Mouse (Mus musculus) olfactory bulb, adult 2 months (tissue): ENCODE results near the gene Gm3435. TPM values are rescaled to one million over a fixed set of nuclear protein-coding genes. Genes with fewer than 3 reads are reported as not detected.
A peak's percentile ranks its signal among the peaks of the same experiment; 100 is the strongest.
"Not testable (repeated sequence)": the region's sequence is repeated elsewhere in the genome, so short reads cannot be mapped to it uniquely, and the experiment has no call there.

Experiments used
- H3K27ac ChIP-seq: fragments of 200-500 bp; 2 replicates; pipeline ENCODE4 v1.5.1; 2012; ENCODE audit warnings: low read depth, low read length; ENCODE audit not compliant: insufficient read depth
- H3K4me1 ChIP-seq: fragments of 200-500 bp; 2 replicates; pipeline ENCODE4 v1.6.1; 2012; ENCODE audit warnings: low read length; ENCODE audit not compliant: control insufficient read depth, insufficient read depth
- H3K4me3 ChIP-seq: fragments of 200-500 bp; 2 replicates; pipeline ENCODE4 v1.5.1; 2012; ENCODE audit warnings: mild to moderate bottlenecking, low read depth, low read length, moderate library complexity; ENCODE audit not compliant: insufficient read depth
- CTCF ChIP-seq: fragments of 200-500 bp; IDR thresholded peaks from 2 replicates; pipeline ENCODE4 v1.5.1; 2012; ENCODE audit warnings: low read depth, mild to moderate bottlenecking, low read length, moderate library complexity; ENCODE audit not compliant: insufficient read depth
- POLR2A ChIP-seq: fragments of 200-500 bp; IDR thresholded peaks from 2 replicates; pipeline ENCODE4 v1.6.1; 2012; ENCODE audit warnings: mild to moderate bottlenecking, low read depth, low read length, moderate library complexity; ENCODE audit not compliant: insufficient read depth
- WGBS: fragments of 180-500 bp; shearing (Covaris S2); methylation state at CpG from one replicate; pipeline ENCODE4 v1.1.7; 2018; 5-methylcytosine and 5-hydroxymethylcytosine counted together
- polyA plus RNA-seq: library from polyadenylated mRNA; stranded (reverse); fragments of >200 nt; gene quantifications from 2 replicates; pipeline ENCODE4 v1.2.4, GENCODE M21; 2012; ENCODE audit warnings: low replicate concordance; ENCODE audit not compliant: missing spikeins, insufficient read depth, insufficient read length

Gm3435 gene
- polyA plus RNA-seq = not detected in 2 replicates

DNA sequence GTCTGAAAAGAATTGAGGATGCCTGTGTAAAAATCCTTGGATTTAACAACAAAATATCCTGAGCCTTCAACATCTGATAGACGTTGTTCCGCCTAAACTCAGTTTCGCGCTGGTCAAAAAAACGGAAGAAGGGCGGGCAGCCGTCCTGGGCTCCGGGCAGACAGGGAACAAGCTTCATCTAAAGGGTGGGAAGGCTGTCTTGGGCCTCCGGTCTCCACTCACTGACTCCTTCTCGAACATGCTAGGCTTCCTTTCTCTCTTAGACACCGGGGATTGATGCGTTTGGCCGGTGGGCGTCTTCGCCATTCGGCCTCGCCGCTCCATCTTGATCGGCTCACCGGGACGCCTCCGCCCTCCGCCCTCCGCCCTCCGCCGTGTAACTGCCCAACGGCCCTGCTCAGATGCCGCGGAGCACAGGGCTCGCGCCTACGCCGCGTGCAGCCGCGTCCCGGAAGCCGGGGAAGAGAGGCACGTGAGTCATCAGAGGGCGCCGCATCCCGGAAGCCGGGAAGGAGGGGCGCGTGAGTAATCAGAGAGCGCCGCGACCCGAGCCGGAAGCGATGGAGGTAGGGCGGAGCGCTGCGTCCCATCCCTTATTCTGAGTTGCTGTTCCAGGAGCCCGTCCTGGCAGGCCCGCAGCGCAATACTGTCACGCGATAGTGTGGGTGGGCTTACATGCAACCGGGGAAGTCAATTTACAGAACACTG lies at the start of gene Gm3435:
Gene Gm3435, plus strand, starts transcription at position 471 of the 708 bp plus-strand sequence.
- not testable (repeated sequence) for H3K4me1 ChIP-seq, H3K27ac ChIP-seq, H3K4me3 ChIP-seq
- no CpG with 5 or more reads among the region's 60 CpGs for WGBS

DNA sequence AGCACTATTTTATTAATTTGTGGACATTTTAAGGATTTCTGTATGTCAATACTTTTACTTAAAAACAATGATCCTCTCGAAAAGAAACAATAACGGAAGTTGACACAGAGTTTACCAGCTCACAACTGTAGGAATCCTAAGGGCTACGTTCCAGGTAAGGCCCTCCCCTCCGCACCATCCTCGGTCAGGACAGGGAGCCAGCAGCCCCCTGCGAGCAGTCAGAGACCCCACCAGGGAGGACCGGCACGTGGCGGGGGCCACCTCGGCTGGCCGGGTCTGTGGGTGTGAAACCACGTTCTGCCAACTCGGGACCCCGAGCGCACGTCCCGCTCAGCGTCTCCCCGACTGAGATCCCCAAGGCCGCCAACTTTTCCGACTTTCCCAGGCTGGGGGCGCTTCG lies 49.5 kb upstream of the Gm3435 start:
- no peak for TF ChIP-seq CTCF
- no peak for TF ChIP-seq POLR2A
- WGBS = under 1% methylated on average over 23 of the region's 23 CpGs
- H3K27ac ChIP-seq = no peak overlapping the region
- peaks cover 3% of the 10 kb centered on the region; the same call in 1 of the 2 replicates for H3K4me1 ChIP-seq
- peak overlapping the region; percentile 93 for H3K4me3 ChIP-seq

DNA sequence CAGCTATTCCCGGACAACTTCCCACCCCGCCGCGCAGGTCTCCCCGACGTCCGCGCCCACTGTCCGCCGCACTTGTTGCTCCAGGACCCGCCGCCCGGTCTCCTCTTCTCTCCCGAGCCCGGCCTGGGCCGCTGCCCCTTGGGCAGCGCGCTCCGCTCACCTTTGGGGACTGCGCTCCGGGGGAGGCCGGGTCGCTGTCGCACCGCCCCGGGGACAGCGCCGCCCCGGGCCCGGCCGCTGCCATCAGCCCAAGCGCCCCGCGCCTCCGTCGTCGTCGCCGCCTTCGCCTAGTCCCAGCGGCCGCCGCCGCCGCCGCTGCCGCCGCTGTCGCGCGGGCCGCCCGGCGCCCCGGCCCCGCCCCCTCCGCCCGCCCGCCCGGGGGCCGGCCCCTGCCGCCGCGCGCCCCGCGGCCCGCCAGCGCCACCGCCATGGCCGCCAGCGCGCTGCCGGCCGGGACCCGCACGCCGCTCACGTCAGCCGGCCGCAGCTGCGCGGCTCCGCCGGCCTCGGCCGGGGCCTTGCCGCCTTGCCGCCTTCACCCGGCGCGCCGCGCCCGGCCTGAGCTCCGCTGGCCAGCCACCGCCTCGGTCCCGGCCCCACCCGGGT lies 48.9 kb upstream of the Gm3435 start, which contains the start of gene Phf10:
Gene Phf10, minus strand, starts transcription at position 323 of the 606 bp plus-strand sequence.
- not testable (repeated sequence) for H3K4me1 ChIP-seq, H3K27ac ChIP-seq
- H3K4me3 ChIP-seq = peak within 1 kb of the TSS; percentile 93
- WGBS = 11% methylated on average over 60 of the region's 100 CpGs

DNA sequence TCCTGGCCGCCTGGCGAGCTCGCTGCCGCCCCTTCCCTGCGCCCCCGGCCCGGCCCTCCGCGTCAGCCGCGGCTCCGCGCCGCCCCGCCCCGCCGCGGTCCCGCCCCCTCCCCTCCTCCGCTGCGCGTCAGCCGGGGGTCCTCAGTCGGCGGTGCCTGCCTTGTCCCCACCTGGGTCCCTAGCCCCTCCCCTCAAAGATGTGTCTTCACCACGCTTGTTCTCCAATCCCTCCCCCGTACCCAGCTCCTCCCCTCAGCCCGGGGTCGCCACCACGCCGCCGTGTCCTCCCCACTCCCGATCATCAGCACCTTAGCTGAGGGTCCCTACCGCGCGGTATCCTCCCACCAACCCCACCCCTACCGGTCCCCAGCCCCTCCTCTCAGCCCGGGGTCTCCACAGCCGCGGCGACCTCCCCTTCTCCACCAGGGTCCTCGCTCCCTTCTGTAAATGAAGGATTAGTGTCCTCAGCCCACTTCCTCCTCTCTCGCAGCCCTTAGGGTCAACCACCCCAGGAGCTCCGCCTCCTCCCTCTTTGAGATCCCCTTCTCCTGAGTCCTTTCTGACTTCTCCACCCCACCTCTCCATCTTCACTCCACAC lies 48.3 kb upstream of the Gm3435 start:
- H3K27ac ChIP-seq = not testable (repeated sequence)

DNA sequence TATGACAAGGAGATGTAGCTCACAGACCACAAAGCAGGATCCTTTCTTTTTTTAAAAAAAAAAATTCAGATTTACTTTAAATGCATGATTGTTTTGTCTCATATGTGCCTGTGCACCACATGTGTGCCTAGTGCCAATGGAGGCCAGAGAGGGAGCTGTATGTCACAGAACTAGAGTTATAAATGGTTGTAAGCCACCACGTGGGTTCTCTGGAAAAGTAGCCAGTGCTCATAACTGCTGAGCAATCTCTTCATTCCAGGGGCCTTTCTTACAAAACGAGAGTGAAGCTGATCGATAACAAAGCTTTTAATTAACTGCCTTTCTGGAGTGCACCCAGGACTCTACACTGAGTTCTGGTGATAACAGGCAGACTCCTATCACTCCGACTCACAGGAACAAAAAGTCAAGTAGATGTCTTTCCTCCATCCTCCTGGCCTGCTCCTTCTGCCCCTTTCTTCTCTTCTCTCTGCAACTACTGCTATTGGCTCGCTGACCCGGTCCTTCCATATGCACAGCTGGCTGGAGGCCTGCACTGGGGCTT lies 41.5 kb upstream of the Gm3435 start:
- H3K4me3 ChIP-seq, H3K4me1 ChIP-seq, H3K27ac ChIP-seq: not testable (repeated sequence)
- WGBS = no CpG with 5 or more reads among the region's 6 CpGs

More for the DNA sequence above, 48.3 kb upstream of the Gm3435 start:
- not testable (repeated sequence) for H3K4me1 ChIP-seq, H3K4me3 ChIP-seq
- no CpG with 5 or more reads among the region's 44 CpGs for WGBS

DNA sequence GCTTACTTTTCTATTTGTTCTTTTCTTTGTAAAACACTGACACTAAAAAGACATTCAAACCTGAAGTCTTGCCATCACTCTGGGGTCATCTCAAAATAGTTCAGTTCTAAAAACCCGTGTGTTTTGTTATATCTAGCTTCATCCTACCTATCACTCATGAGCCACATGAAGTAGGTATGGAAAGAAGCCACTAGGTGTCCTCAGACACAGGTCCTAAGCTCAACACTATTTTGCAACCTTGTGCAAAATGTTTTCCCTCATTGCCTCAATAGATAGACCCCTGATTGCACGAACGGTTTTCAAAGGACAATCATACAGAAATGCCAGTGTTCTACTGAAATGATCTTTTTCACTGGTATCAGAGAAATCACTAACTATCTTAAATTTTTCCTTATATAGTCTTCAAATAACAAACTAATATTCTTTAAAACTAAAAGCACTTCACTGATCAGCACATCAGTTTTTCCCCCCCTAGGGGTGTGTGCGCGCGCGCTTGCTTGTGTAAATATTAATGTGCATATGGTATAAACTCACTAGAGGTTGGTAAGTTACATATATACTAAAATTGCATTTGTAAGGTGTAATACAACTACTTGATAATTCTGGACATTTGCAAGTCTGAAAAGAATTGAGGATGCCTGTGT lies 32.1 kb upstream of the Gm3435 start:
- not testable (repeated sequence) for H3K4me3 ChIP-seq, H3K4me1 ChIP-seq, H3K27ac ChIP-seq
- 2% methylated on average over 4 of the region's 7 CpGs for WGBS

DNA sequence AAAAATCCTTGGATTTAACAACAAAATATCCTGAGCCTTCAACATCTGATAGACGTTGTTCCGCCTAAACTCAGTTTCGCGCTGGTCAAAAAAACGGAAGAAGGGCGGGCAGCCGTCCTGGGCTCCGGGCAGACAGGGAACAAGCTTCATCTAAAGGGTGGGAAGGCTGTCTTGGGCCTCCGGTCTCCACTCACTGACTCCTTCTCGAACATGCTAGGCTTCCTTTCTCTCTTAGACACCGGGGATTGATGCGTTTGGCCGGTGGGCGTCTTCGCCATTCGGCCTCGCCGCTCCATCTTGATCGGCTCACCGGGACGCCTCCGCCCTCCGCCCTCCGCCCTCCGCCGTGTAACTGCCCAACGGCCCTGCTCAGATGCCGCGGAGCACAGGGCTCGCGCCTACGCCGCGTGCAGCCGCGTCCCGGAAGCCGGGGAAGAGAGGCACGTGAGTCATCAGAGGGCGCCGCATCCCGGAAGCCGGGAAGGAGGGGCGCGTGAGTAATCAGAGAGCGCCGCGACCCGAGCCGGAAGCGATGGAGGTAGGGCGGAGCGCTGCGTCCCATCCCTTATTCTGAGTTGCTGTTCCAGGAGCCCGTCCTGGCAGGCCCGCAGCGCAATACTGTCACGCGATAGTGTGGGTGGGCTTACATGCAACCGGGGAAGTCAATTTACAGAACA lies 31.5 kb upstream of the Gm3435 start, which contains the start of the genes 9030025P20Rik and Gm3417:
Gene 9030025P20Rik, plus strand, starts transcription at position 107 of the 677 bp plus-strand sequence.
Gene Gm3417, minus strand, starts transcription at position 429 of the 677 bp plus-strand sequence.
- H3K27ac ChIP-seq, H3K4me3 ChIP-seq, H3K4me1 ChIP-seq: not testable (repeated sequence)
- no CpG with 5 or more reads among the region's 60 CpGs for WGBS

DNA sequence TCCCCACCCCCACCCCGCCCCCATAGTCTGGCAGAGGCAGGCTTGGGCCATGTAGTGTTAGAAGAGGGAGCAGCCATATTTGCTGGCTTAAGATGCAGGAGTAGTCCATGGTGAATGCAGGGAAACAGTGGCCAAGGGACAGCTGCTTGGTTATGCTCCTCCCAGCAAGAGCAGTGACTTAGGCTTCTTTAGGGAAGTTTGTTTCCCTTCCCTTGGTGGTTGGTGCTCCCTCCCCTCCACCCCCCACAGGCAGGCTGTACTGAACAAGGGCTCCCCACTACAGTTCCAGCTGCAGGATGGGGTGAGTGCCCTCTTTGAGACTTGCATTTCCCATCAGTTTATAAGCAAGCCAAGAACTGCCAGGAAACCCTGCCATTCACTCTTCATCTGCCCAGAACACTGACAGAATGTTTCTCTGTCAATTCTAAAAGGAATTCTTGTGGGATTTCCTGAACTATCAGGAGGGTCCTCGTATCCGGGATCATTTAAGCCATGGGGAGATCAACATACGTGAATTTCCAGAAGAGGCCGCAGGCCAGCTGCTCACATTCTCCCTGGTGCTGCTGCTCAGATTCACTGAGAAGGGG lies 19.8 kb upstream of the Gm3435 start:
- H3K27ac ChIP-seq, H3K4me1 ChIP-seq, H3K4me3 ChIP-seq: not testable (repeated sequence)
- WGBS = 68% methylated on average over 4 of the region's 5 CpGs

DNA sequence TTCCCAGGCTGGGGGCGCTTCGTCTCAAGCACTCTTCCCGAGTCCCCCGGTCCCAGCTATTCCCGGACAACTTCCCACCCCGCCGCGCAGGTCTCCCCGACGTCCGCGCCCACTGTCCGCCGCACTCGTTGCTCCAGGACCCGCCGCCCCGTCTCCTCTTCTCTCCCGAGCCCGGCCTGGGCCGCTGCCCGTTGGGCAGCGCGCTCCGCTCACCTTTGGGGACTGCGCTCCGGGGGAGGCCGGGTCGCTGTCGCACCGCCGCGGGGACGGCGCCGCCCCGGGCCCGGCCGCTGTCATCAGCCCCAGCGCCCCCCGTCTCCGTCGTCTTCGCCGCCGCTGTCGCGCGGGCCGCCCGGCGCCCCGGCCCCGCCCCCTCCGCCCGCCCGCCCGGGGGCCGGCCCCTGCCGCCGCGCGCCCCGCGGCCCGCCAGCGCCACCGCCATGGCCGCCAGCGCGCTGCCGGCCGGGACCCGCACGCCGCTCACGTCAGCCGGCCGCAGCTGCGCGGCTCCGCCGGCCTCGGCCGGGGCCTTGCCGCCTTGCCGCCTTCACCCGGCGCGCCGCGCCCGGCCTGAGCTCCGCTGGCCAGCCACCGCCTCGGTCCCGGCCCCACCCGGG lies 17.3 kb upstream of the Gm3435 start:
- not testable (repeated sequence) for H3K4me1 ChIP-seq, H3K27ac ChIP-seq, H3K4me3 ChIP-seq
- WGBS = no CpG with 5 or more reads among the region's 98 CpGs

DNA sequence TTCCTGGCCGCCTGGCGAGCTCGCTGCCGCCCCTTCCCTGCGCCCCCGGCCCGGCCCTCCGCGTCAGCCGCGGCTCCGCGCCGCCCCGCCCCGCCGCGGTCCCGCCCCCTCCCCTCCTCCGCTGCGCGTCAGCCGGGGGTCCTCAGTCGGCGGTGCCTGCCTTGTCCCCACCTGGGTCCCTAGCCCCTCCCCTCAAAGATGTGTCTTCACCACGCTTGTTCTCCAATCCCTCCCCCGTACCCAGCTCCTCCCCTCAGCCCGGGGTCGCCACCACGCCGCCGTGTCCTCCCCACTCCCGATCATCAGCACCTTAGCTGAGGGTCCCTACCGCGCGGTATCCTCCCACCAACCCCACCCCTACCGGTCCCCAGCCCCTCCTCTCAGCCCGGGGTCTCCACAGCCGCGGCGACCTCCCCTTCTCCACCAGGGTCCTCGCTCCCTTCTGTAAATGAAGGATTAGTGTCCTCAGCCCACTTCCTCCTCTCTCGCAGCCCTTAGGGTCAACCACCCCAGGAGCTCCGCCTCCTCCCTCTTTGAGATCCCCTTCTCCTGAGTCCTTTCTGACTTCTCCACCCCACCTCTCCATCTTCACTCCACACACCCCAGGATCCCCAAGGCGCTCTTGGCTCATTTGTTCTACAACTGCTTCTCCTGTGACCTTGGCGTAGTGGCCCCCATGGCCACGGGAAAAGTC lies 16.7 kb upstream of the Gm3435 start:
- H3K4me3 ChIP-seq, H3K27ac ChIP-seq, H3K4me1 ChIP-seq: not testable (repeated sequence)
- no CpG with 5 or more reads among the region's 47 CpGs for WGBS

DNA sequence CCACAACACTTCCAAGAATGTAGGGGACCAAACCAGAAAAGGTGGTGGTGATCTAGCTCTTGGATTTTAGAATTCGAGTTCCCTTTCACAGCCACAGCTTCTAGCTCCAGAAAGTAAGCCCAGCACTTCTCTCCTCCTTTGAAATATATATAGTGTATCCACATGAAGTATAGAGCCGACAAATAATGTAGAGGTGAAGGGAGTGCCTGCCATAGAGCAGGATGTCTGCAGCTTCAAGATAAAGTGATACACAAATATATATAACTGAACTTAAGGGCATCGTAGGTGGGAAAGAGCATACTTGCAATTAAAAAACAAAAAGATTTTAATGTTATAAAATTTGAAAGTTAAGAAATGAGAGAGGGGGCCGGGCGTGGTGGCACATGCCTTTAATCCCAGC lies 15.8 kb upstream of the Gm3435 start:
- not testable (repeated sequence) for H3K4me1 ChIP-seq, H3K27ac ChIP-seq, H3K4me3 ChIP-seq
- no CpG with 5 or more reads among the region's 5 CpGs for WGBS

DNA sequence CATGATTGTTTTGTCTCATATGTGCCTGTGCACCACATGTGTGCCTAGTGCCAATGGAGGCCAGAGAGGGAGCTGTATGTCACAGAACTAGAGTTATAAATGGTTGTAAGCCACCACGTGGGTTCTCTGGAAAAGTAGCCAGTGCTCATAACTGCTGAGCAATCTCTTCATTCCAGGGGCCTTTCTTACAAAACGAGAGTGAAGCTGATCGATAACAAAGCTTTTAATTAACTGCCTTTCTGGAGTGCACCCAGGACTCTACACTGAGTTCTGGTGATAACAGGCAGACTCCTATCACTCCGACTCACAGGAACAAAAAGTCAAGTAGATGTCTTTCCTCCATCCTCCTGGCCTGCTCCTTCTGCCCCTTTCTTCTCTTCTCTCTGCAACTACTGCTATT lies 9.9 kb upstream of the Gm3435 start:
- no CpG with 5 or more reads among the region's 4 CpGs for WGBS
- H3K4me1 ChIP-seq, H3K27ac ChIP-seq, H3K4me3 ChIP-seq: not testable (repeated sequence)
